Mouse (Mus musculus): ENCODE measurements around the gene Faap20. TPM values are rescaled to one million over a fixed set of nuclear protein-coding genes. Genes with fewer than 3 reads are reported as not detected.

Gene Faap20
- polyA plus RNA-seq, 1 experiment from 2014 or later: 83.9 TPM

DNA sequence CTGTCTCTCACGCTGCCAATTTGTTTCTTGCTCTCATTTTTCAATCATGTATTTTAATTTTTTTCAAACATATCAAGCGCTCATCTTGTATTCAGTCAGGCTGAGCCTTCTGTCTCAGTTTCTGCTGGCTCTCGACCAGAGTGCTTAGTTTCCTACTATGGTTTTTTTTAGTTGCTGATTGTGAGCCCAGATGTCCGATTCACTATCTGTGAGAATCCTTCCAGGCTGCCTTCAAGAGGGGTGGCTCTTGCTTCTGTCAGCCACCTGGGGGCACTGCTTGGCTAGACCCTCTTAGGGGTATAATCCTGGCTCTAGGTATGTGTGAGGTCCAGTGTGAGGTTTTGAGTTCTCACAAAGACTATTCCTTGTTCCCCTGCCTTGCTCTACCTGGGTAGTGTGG is 46.4 kb downstream of the Faap20 start:
- Histone ChIP-seq H3K4me1 (ENCODE audit: insufficient read depth) (no peaks in the 10 kb centered on the region), H3K9ac (no peak overlapping the region), H3K27ac (ENCODE audit: low read depth) (no peak overlapping the region), H3K27me3 (ENCODE audit: insufficient read depth, low read length) (no peaks in the 10 kb centered on the region), H3K4me3 (ENCODE audit: low read depth, low read length) (no peak overlapping the region), H3K4me2 (no peak overlapping the region), H3K9me3 (ENCODE audit: low read depth, low read length) (no peaks in the 10 kb centered on the region), H3K36me3 (ENCODE audit: insufficient read depth) (no peaks in the 10 kb centered on the region)
- TF ChIP-seq CTCF (IDR thresholded peaks at IDR 0.05; ENCODE audit: low read depth): no peak
- WGBS: 57% methylated on average over 4 of the region's 4 CpGs
- ATAC-seq (ENCODE audit: insufficient read depth): no peak
- no peak for DNase-seq

DNA sequence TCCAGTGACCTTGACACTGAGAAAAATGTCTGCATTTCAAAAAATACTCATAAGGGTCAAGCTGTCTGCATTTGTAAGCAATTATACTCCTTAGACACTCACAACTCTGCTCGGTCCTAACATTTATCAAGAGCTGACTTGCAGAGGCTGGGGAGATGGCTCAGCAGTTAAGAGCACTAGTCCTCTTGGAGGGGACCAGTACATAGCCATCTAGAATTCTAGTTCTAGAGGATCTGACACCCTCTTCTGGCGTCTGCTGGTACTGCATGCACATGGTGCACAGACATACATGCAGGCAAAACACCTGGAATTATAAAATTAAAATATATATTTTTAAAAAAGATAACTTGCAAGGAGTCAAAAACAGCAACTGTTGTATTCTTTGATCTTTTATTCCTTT is 47.5 kb downstream of the Faap20 start:
- Histone ChIP-seq H3K4me2 (no peak overlapping the region), H3K4me3 (ENCODE audit: low read depth, low read length) (no peak overlapping the region), H3K36me3 (ENCODE audit: insufficient read depth) (no peaks in the 10 kb centered on the region), H3K4me1 (ENCODE audit: insufficient read depth) (no peaks in the 10 kb centered on the region), H3K27ac (ENCODE audit: low read depth) (no peak overlapping the region), H3K9me3 (ENCODE audit: low read depth, low read length) (no peaks in the 10 kb centered on the region), H3K27me3 (ENCODE audit: insufficient read depth, low read length) (no peaks in the 10 kb centered on the region), H3K9ac (no peak overlapping the region)
- DNase-seq (peak; percentile 69), ATAC-seq (ENCODE audit: insufficient read depth) (no peak)
- WGBS: 36% methylated on average over 2 of the region's 2 CpGs
- peak; percentile 61 for TF ChIP-seq CTCF (IDR thresholded peaks at IDR 0.05; ENCODE audit: low read depth)

DNA sequence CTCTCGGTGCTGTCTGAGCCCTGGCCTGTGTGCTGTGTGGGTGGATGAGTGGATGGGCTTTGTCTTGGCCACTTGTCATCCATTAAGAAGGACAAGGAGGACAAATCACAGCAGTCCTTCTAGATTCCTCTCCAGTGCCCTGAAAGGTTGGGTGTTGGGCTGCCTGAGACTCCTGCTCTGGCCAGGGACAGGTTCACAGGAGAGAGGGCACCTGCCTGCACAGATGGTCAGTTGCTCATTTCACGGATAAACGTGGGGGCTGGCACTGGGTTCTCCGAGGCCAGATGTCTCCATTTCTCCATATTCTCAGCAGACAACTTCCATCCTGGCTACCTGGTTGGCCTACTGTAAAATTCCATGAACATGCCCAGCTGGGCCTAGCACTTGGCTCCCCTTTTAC is 49.2 kb downstream of the Faap20 start:
- no peak for TF ChIP-seq CTCF (IDR thresholded peaks at IDR 0.05; ENCODE audit: low read depth)
- no peak overlapping the region for H3K4me3 ChIP-seq (ENCODE audit: low read depth, low read length)
- H3K4me1 ChIP-seq (ENCODE audit: insufficient read depth): no peaks in the 10 kb centered on the region
- H3K4me2 ChIP-seq: no peak overlapping the region
- H3K9me3 ChIP-seq (ENCODE audit: low read depth, low read length): no peaks in the 10 kb centered on the region
- DNase-seq (no peak), ATAC-seq (ENCODE audit: insufficient read depth) (no peak)
- no peaks in the 10 kb centered on the region for H3K36me3 ChIP-seq (ENCODE audit: insufficient read depth)
- no peaks in the 10 kb centered on the region for H3K27me3 ChIP-seq (ENCODE audit: insufficient read depth, low read length)
- 80% methylated on average over 4 of the region's 4 CpGs for WGBS
- no peak overlapping the region for H3K9ac ChIP-seq
- H3K27ac ChIP-seq (ENCODE audit: low read depth): no peak overlapping the region

DNA sequence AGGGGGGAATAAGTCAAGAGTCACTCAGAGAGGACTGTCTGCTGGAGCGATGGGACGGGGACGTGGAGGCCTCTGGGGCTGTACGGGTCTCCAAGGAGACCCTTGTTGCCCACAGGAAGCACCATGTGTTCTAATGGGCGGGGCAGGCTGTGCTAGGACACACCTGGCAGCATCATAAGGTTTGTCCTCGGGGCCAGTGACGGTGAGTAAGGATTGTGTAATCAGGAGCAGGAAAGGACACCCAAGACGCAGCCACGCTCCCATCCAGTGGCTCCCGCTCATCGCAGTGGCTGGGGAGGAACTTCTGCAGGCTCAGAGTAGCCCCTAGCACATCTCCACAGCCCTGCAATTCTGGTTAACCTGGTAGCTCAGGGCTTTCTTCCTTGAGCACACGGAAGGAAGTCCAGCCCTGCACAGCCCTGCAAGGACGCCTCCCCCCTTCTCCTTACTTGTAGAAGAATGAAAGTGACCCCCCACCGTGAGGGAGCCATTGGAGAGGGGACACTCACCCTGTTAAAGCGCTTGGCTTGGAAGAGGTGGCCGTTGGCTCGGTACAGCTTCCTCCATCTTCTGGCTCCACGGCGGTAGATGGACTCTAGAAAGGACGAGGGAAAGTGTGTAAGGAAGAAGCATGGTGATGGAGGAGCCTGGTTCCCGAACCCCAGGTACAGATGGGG is 51.0 kb downstream of the Faap20 start:
- H3K36me3 ChIP-seq (ENCODE audit: insufficient read depth): no peaks in the 10 kb centered on the region
- no peak overlapping the region for H3K4me3 ChIP-seq (ENCODE audit: low read depth, low read length)
- WGBS: 67% methylated on average over 21 of the region's 21 CpGs
- H3K9ac ChIP-seq: no peak overlapping the region
- TF ChIP-seq CTCF (IDR thresholded peaks at IDR 0.05; ENCODE audit: low read depth): no peak
- DNase-seq: no peak
- no peak for ATAC-seq (ENCODE audit: insufficient read depth)
- H3K9me3 ChIP-seq (ENCODE audit: low read depth, low read length): no peaks in the 10 kb centered on the region
- H3K4me1 ChIP-seq (ENCODE audit: insufficient read depth): no peaks in the 10 kb centered on the region
- no peaks in the 10 kb centered on the region for H3K27me3 ChIP-seq (ENCODE audit: insufficient read depth, low read length)
- H3K4me2 ChIP-seq: no peak overlapping the region
- H3K27ac ChIP-seq (ENCODE audit: low read depth): no peak overlapping the region

DNA sequence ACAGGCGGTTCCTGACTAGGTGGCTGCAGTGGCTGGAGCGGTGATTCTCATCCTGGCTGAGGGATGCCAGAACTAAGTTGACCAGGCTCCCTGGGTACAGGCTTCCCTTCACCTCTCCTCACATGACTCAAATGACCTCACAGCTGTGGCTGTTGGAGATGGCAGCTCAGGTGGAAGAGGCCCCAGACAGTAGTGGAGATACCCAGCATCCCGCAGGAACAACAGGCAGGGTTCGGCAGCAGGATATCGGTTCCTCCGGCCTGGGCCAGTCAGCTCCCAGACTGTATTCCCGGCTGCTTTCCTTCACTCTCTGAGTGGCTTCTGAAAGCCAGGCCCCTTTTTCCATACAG is 51.5 kb downstream of the Faap20 start:
- H3K4me1 ChIP-seq (ENCODE audit: insufficient read depth): no peaks in the 10 kb centered on the region
- no peak overlapping the region for H3K27ac ChIP-seq (ENCODE audit: low read depth)
- TF ChIP-seq CTCF (IDR thresholded peaks at IDR 0.05; ENCODE audit: low read depth): no peak
- WGBS: 83% methylated on average over 7 of the region's 7 CpGs
- no peak overlapping the region for H3K4me3 ChIP-seq (ENCODE audit: low read depth, low read length)
- DNase-seq (no peak), ATAC-seq (ENCODE audit: insufficient read depth) (no peak)
- no peaks in the 10 kb centered on the region for H3K36me3 ChIP-seq (ENCODE audit: insufficient read depth)
- H3K27me3 ChIP-seq (ENCODE audit: insufficient read depth, low read length): no peaks in the 10 kb centered on the region
- H3K9ac ChIP-seq: no peak overlapping the region
- H3K9me3 ChIP-seq (ENCODE audit: low read depth, low read length): no peaks in the 10 kb centered on the region
- H3K4me2 ChIP-seq: no peak overlapping the region

DNA sequence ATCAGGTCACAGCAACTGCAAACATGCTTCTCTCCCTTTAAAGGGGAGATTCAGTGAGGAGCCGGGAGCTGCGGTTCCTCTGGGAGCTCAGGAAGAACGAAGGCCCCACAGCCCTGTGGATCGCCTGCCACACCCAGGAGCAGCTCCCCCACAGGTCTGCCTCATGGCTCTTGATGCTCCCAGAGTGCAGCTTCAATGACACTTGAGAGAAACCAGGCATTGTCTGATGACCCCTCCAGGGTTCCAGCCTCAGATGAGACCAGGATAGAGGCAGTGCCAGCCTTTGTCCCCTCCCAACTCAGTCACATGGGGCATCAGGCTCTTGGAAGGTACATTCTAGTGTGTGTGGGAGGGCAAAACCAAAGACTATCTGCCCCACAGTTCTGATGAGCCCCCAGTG is 52.4 kb downstream of the Faap20 start:
- Histone ChIP-seq H3K9me3 (ENCODE audit: low read depth, low read length) (no peaks in the 10 kb centered on the region), H3K4me3 (ENCODE audit: low read depth, low read length) (no peak overlapping the region), H3K4me2 (no peak overlapping the region), H3K4me1 (ENCODE audit: insufficient read depth) (peaks cover 1% of the 10 kb centered on the region; the same call in 1 of the 2 replicates), H3K27me3 (ENCODE audit: insufficient read depth, low read length) (no peaks in the 10 kb centered on the region), H3K9ac (no peak overlapping the region), H3K27ac (ENCODE audit: low read depth) (no peak overlapping the region), H3K36me3 (ENCODE audit: insufficient read depth) (no peaks in the 10 kb centered on the region)
- WGBS: 64% methylated on average over 4 of the region's 4 CpGs
- no peak for TF ChIP-seq CTCF (IDR thresholded peaks at IDR 0.05; ENCODE audit: low read depth)
- no peak for ATAC-seq (ENCODE audit: insufficient read depth)
- DNase-seq: no peak

DNA sequence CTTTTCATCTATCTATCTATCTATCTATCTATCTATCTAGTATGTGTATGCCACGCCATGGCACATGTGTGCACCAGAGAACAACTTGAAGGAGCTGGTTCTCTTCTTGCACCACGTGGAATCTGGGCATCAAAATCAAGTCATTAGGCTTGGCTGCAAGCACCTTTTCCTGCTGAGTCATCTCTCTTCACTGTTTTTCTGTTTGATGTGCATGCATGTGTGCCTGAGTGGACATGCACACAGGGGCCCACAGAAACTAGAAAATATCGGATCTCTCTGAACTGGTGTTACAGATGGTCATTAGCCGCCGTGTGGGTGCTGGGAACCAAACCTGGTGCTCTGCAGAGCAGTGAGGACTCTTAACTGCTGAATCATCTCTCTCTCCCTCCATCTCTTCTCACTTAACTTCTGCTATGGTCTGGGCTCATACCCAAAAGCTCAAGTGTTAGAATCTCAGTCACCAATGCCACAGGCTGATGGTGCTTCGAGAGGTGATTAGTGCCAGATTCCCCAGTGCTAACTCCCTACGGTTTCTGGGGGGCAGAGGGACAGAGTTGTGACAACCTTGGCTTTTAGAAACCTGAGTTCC is 55.0 kb downstream of the Faap20 start:
- no peaks in the 10 kb centered on the region for H3K9me3 ChIP-seq (ENCODE audit: low read depth, low read length)
- H3K9ac ChIP-seq: no peak overlapping the region
- ATAC-seq (ENCODE audit: insufficient read depth): no peak
- no peak for TF ChIP-seq CTCF (IDR thresholded peaks at IDR 0.05; ENCODE audit: low read depth)
- H3K27me3 ChIP-seq (ENCODE audit: insufficient read depth, low read length): no peaks in the 10 kb centered on the region
- peaks cover 4% of the 10 kb centered on the region; the same call in 1 of the 2 replicates for H3K4me1 ChIP-seq (ENCODE audit: insufficient read depth)
- no peak overlapping the region for H3K4me2 ChIP-seq
- no peak for DNase-seq
- WGBS: 76% methylated on average over 7 of the region's 7 CpGs
- no peaks in the 10 kb centered on the region for H3K36me3 ChIP-seq (ENCODE audit: insufficient read depth)
- no peak overlapping the region for H3K27ac ChIP-seq (ENCODE audit: low read depth)
- no peak overlapping the region for H3K4me3 ChIP-seq (ENCODE audit: low read depth, low read length)
